Mouse (Mus musculus): ENCODE results near the gene Ascl2.

Ascl2 gene

GRCm38 (mm10) chr7:142997403-142998150, 28.5 kb upstream of the Ascl2 start:
- no peak for DNase-seq

DNA sequence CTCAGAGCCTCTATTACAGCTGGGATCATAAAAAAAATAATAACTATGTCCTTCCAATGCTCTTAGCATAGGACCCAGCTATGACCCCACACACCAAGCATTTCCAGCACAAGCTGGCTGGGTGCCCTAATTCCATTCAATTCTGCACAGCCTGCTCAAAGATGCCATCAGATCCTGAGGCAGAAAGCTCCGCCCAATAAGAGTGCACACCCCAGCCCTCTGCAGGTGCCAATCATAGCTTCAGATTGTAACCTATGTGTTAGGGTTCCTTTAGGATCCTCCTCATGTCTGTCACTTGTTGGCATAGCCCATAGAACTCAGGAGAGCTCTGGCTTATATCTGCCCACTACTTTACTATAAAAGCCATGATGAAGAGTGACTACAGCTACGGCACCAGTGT, 27.9 kb upstream of the Ascl2 start:
- no peak for DNase-seq

- no peak for DNase-seq
Observed at GRCm38 (mm10) chr7:142995630-142996338, 26.7 kb upstream of the Ascl2 start.

DNA sequence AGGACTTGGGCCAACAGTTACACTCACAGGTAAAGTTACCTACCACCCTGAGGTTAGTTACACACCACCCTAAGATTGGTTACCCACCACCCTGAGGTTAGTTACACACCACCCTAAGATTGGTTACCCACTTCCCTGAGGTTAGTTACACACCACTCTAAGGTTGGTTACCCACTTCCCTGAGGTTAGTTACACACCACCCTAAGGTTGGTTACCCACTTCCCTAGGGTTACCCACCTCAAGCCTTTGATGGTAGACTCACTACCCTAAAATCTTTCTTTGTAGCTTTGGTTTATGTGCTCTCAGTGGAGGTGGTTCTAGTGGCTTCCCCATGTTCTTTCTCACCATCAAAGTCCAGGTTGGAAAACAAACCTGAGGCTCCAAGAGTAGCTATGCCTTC, 25.9 kb upstream of the Ascl2 start:
- DNase-seq, result no peak

DNA sequence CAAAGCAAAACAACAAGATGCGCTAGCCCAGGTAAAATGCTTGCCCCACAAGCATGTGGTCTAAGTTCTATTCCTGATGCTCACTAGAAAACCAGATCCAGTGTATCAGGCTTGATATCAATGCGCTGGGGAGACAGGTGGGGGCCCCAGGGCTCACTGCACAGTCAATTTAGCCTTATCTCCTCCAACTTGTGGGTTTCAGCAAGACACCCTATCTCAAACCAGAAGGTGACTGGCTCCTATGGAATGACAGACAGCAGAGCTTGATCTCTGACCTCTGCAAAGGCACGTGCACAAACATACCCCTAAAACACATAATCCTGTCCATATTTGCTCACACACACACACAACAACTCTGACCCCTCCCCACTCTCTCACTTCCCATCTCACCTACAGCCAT, 18.7 kb upstream of the Ascl2 start:
- no peak for DNase-seq

DNA sequence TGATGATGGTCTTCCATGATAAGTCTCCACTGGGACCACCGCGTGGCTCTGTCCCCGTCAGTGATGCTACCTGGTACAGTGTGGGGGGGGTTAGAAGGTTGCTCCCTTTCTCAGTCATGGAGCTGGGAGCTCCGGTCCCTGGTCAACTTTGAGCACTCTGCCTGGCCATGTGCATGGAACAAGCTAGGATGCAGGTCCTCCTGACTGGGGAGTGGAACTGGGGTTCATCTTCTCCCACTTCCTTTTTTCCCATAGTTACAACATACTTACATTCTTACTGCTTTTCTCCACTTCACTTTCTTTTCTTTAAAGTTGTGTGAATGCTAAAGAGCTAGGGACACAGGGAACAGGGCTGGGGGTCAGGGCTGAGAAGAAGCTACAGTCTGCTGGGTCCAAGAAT, 16.1 kb upstream of the Ascl2 start:
- DNase-seq, result no peak

- no peak for DNase-seq
Observed at GRCm38 (mm10) chr7:142981908-142982307, 12.8 kb upstream of the Ascl2 start.

GRCm38 (mm10) chr7:142967884-142968808, 918 bp downstream of the Ascl2 start:
- peak; percentile 51 to 61 for DNase-seq

GRCm38 (mm10) chr7:142967414-142967883, 1.6 kb downstream of the Ascl2 start:
- DNase-seq, result peak; percentile 6 to 9

GRCm38 (mm10) chr7:142959752-142960151, 9.3 kb downstream of the Ascl2 start:
- no peak for DNase-seq

DNA sequence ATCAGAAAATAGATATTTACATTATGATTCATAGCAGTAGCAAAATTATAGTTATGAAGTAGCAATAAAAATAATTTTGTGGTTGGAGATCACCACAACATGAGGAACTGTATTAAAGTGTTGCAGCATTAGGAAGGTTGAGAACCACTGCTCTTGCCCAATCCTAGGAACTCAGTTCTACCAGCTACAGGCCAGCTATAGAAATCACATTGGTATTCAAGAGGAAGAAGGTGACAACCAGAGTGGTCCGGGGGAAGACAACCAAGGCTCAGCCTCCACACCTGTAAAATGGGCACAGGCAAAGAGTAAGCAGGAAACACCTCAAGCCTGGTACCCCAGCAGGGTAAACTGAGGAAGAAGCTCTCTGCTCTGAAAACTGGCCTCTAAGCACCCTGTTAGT, 10.2 kb downstream of the Ascl2 start:
- DNase-seq, result no peak

DNA sequence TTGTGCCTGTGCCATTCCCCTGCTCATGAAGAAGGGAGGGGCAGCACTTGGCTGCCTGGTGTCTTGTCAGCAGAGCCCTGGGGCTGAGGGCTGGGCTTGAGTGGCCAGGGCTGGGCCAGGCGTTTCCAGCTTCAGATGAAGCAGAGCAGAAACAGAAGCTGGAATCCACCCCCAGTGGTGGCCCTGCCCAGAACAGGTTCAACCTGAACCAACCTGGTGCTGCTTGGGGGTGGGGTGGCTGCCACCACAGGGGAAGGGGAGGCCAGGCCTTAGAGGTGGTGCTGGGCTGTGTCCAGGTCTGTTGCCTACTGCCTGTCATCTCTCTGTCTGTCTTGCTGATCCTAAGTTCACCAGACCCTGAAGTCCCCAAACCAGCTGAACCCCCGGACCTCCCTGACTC, 13.0 kb downstream of the Ascl2 start:
- DNase-seq, result no peak

DNA sequence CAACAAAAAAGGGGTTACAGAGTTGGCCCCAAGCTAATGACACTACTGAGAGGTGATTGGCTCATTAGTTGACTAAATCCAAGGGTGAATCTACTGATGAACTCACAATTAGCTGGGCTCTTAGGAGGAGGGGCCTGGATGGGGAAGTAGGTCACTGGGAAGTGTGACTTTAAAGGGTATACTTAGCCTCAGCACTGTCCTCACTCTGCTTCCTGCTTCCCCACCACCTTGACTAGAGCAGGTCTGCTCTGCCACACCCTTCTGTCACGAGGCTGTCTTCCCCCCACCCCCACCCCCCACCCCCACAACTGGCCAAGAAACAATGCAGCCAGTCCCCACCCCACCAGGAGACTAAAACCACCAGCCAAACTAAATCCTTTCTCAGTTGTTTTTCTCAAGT, 19.5 kb downstream of the Ascl2 start:
- DNase-seq, result no peak

- no peak for DNase-seq
Observed at GRCm38 (mm10) chr7:142937631-142938030, 31.4 kb downstream of the Ascl2 start.

- DNase-seq, result no peak
Observed at GRCm38 (mm10) chr7:142935708-142936107, 33.4 kb downstream of the Ascl2 start.

DNA sequence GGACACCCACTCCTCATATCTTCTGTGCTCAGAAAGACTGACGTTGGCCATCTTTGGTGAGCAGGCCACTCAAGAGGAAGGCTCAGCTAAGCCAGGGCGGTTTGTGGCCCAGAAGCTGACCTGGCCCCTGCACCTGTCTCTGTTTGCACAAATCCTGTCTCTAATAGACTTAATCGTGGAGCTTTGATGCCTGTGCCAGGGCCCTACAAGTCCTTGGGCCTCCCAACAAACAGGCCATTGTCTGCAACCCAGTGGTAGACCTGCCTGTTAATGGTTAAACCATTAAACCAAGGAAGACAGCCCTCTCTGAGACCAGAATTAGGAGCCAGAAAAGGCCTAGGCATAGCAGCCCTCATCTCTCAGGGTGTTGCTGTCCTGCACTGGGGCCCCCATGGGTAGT, 36.6 kb downstream of the Ascl2 start:
- DNase-seq, result no peak

GRCm38 (mm10) chr7:142931028-142931427, 38.0 kb downstream of the Ascl2 start, which contains the start of gene Th:
Gene Th, minus strand, starts transcription at chr7:142931128.
- DNase-seq, result no peak

- DNase-seq, result no peak
Observed at GRCm38 (mm10) chr7:142929516-142929915, 39.5 kb downstream of the Ascl2 start.

GRCm38 (mm10) chr7:142927293-142927692, 41.8 kb downstream of the Ascl2 start:
- no peak for DNase-seq

DNA sequence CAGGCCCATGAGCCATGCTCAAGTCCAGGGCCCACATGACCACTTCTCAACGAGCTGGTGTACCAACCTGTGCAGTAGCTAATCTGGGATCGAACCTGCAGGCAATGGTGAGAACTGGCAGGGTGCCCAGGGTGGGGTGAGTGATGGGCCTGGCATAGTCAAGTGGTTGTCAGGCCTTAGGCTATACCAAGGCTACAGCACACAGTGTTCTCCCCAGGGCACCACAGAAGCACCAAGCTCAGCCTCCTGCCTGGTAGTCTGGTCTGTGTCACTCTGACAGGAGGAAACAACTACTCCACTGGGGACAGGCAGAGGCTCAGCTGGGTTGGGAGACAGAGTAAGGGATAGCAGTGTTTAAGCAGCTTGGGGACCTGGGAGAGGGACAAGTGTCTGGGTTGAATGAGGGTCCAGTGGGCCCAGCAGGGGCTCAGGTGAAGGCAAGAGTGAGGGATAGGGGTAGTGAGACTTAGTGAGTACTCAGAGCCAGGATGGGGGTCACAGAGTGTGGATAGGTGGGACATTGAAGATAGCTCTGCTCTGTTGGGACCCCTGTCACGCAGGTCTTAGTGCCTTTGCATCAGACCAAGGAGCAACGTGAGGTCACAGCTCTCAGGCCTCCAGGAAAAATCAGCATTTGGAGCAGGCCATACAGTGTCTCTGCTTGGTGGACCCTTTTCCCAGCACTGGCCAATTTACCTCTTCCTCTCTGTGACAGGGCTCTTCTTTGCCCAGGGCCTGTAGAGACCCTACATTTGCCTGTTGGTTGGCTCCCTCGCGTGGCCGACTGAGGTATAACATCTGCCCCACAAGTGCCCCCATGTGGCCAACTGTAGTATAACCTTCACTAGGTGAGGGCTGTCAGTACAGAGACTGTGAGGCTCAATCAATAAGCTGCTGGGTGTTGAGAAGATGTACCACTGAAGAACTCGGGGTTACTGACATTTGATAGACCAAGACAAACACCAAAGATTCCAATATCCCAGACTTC, 50.1 kb downstream of the Ascl2 start:
- DNase-seq, result peak; percentile 88 to 92

DNA sequence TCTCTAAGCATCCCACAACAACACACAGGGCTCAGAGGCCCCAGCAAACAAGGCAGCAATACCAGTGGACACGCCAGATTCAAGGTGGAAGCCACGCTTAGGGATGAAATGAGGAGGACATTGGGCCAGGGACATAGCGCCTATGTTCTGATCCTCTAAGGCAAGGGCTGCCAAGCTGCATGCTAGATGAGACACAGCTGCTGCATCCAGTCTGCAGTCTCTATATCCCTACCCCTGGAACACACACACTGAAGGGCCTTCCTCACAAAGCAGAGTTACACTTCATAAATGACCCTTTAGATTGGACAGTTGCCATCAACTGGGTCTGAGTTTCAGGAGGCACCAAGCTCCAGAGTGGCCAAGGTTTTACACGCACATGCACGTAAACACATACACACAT, 51.4 kb downstream of the Ascl2 start:
- DNase-seq, result peak in 1 of 2 experiments; percentile 16

Measured in cerebellum, postnatal 14 days (tissue).